Mouse (Mus musculus): ENCODE results near the gene Rbms3. TPM values are rescaled to one million over a fixed set of nuclear protein-coding genes. Genes with fewer than 3 reads are reported as not detected.
A peak's percentile ranks its signal among the peaks of the same experiment; 100 is the strongest.

The Rbms3 gene
- polyA plus RNA-seq, 1 experiment from 2014 or later, result 80.5 TPM

DNA sequence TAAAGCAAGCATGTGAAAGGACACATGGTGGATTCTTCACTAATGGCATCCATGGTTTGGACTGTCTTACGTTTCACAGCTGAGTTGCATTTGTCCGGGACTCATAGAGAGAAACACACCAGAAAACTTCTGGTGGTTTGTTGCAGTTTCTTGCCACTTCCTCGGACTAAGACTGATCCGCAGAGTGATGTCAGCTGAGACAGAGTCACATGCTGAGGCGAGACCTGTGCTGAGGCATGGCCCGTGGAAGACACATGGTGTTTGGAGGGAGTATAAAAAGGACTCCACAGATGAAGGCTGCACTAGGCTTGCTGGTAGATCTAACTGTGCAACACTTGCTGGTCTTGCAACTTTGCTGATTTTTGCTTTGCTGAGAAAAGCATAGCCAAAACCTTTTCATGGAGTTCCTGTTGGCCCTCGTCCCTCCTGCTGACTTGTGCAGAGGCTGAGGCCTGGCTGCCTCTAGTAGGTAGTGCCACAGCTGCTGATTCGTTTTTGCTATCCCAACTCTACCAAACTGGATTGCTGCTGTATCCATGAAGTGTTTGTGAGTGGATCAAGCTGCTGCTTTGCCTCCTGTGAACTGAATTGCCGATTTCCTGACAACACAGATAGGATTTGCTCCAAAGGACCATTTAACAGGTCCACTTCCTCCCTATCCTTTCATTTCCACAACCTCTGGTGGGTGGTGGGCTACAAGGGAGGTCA, 742.6 kb downstream of the Rbms3 start:
- WGBS, result 89% methylated on average over 9 of the region's 9 CpGs
- no peak for ATAC-seq (ENCODE audit: low FRiP score, low read depth)
- H3K36me3 ChIP-seq, result no peaks in the 10 kb centered on the region
- no peak overlapping the region for H3K27ac ChIP-seq (replicated peaks)
- H3K4me3 ChIP-seq, result no peak overlapping the region
- no peaks in the 10 kb centered on the region for H3K27me3 ChIP-seq
- no peak overlapping the region for H3K9ac ChIP-seq
- no peak overlapping the region for H3K4me2 ChIP-seq
- H3K4me1 ChIP-seq (replicated peaks), result peaks cover 3% of the 10 kb centered on the region; the same call in 1 of the 2 replicates
- no peaks in the 10 kb centered on the region for H3K9me3 ChIP-seq

GRCm38 (mm10) chr9:116885617-116886016, 744.1 kb downstream of the Rbms3 start:
- H3K9me3 ChIP-seq, result no peaks in the 10 kb centered on the region
- no peak overlapping the region for H3K27ac ChIP-seq (replicated peaks)
- no peak overlapping the region for H3K4me3 ChIP-seq
- H3K9ac ChIP-seq, result no peak overlapping the region
- WGBS, result 70% methylated on average over 5 of the region's 5 CpGs
- H3K36me3 ChIP-seq, result no peaks in the 10 kb centered on the region
- no peak for ATAC-seq (ENCODE audit: low FRiP score, low read depth)
- H3K4me1 ChIP-seq (replicated peaks), result no peaks in the 10 kb centered on the region
- no peak overlapping the region for H3K4me2 ChIP-seq
- H3K27me3 ChIP-seq, result no peaks in the 10 kb centered on the region

DNA sequence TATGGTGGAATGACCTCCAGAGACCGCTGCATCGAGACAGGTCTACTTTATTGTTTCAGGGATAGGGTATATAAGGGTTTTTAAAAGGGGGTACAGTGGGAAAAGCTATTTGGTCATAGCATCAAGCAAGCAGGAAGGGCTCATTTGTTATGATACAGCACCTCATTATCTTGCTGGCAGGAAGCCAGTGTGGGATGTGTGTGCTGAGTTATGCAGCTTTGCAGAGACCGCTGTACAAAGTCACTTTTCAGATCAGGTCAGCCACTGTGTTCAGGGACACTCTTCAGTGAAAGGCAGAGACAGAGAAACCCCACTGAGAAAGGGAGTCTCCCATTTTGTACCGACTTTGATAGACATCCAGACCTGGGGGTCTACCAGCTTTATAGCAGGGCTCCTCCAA, 749.2 kb downstream of the Rbms3 start:
- Histone ChIP-seq H3K4me2 (no peak overlapping the region), H3K27ac (replicated peaks) (0 out of 2 replicates have a peak overlapping the region, but pooled peaks have one; percentile 0), H3K36me3 (no peaks in the 10 kb centered on the region), H3K9me3 (no peaks in the 10 kb centered on the region), H3K27me3 (no peaks in the 10 kb centered on the region), H3K4me3 (no peak overlapping the region), H3K9ac (no peak overlapping the region), H3K4me1 (replicated peaks) (no peaks in the 10 kb centered on the region)
- no peak for ATAC-seq (ENCODE audit: low FRiP score, low read depth)
- 69% methylated on average over 4 of the region's 4 CpGs for WGBS

DNA sequence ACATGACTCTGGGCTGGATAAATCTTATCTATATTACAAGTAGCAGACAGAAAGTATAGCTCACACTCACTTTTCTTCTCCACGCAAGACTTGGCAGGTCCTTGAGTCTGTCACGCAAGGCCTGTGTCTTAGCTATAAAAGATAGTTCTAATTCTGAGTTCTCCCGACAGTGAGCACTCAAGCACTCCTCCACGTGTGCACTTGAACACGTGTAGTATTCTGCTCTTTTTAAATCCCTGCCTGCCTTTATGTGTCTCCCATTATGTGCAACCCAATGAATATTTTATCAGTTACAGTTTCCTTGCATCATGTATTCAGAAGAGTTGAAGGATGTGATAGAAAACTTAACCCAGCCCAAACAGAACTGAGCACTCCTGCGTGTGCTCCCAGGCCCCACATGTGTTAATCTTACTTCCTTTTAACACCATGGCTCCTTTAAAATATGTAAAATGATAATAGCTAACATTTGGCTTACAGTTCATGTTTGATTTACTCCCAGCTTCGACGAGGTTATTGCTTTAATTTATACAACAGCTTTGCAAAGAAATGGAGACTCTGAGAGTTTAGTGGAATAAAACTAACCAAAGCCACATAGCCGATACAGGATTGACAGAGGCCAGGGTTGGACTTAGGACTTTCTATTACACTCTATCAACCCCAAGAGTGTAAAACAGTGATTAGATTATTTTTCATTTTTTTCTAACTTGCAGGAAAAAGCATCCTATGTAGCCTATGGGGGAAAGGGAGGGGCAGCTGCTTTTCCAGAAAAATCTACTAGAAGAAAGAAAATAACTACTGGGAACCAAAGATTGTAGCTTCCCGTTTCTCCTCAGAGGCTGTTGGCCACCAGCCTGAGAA, 749.9 kb downstream of the Rbms3 start:
- no peak overlapping the region for H3K4me2 ChIP-seq
- H3K27me3 ChIP-seq, result no peaks in the 10 kb centered on the region
- H3K27ac ChIP-seq (replicated peaks), result 0 out of 2 replicates have a peak overlapping the region, but pooled peaks have one; percentile 0
- 79% methylated on average over 10 of the region's 10 CpGs for WGBS
- no peak overlapping the region for H3K4me3 ChIP-seq
- H3K36me3 ChIP-seq, result no peaks in the 10 kb centered on the region
- no peak for ATAC-seq (ENCODE audit: low FRiP score, low read depth)
- no peaks in the 10 kb centered on the region for H3K4me1 ChIP-seq (replicated peaks)
- no peaks in the 10 kb centered on the region for H3K9me3 ChIP-seq
- no peak overlapping the region for H3K9ac ChIP-seq

GRCm38 (mm10) chr9:116876786-116877185, 752.9 kb downstream of the Rbms3 start:
- H3K4me3 ChIP-seq, result no peak overlapping the region
- H3K9me3 ChIP-seq, result no peaks in the 10 kb centered on the region
- H3K4me1 ChIP-seq (replicated peaks), result peaks cover 5% of the 10 kb centered on the region; the same call in 1 of the 2 replicates

GRCm38 (mm10) chr9:116873976-116874320, 755.8 kb downstream of the Rbms3 start:
- no peaks in the 10 kb centered on the region for H3K27me3 ChIP-seq
- no peak overlapping the region for H3K4me2 ChIP-seq
- H3K4me3 ChIP-seq, result no peak overlapping the region
- H3K36me3 ChIP-seq, result no peaks in the 10 kb centered on the region
- ATAC-seq (ENCODE audit: low FRiP score, low read depth), result no peak
- H3K4me1 ChIP-seq (replicated peaks), result peaks cover 5% of the 10 kb centered on the region; the same call in 1 of the 2 replicates
- 86% methylated on average over 2 of the region's 2 CpGs for WGBS
- H3K27ac ChIP-seq (replicated peaks), result no peak overlapping the region
- H3K9me3 ChIP-seq, result no peaks in the 10 kb centered on the region
- H3K9ac ChIP-seq, result no peak overlapping the region

More at GRCm38 (mm10) chr9:116876786-116877185, 752.9 kb downstream of the Rbms3 start:
- Histone ChIP-seq H3K27ac (replicated peaks) (no peak overlapping the region; the same call in 1 of the 2 replicates), H3K9ac (no peak overlapping the region), H3K36me3 (no peaks in the 10 kb centered on the region), H3K4me2 (no peak overlapping the region), H3K27me3 (no peaks in the 10 kb centered on the region)
- ATAC-seq (ENCODE audit: low FRiP score, low read depth), result no peak
- 65% methylated on average over 3 of the region's 3 CpGs for WGBS

DNA sequence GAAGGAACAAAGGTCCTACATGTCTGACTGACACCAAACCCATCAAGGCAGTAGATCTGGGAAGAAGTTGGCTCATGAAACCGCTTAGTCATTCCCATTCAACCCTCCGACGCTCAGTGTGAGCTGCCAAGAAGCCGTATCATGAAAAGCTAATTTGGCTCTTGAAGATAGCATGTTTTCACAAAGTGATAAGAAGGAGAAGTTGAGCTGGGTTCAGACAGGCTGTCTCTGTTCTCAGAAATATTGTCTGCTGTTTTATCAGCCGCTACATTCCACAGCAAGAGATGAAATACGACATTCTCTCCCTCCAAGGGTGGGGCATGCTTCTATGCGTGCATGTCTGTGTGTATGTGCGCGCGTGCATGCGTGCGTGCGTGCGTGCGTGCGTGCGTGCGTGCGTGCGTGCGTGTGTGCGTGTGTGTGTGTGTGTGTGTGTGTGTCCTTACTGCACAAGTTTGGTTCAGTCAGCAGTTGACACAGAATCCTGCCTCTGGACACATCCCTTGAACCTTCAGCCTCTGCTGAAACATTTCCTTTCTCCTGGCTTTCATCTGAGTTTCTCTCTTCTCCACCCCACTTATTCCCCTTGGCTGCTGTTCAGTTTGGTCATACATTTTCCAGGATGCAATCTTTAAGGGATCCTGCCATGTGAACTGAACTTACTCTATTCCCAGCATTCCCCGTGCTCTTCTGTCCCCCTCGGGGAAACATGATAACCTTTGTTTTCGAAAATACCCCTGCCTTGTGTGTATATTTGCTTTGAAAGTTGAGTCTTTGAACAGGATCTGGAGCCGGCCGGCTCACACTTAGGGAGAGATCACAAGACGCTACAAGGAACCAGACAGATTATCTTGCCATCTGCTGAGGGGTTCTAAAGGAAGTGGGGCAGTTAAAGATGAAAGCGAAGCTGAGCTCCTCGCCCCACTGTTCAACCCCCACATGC, 756.4 kb downstream of the Rbms3 start:
- Histone ChIP-seq H3K4me2 (no peak overlapping the region), H3K9me3 (no peaks in the 10 kb centered on the region), H3K36me3 (no peaks in the 10 kb centered on the region), H3K27ac (replicated peaks) (no peak overlapping the region; the same call in 1 of the 2 replicates), H3K4me3 (no peak overlapping the region), H3K4me1 (replicated peaks) (peaks cover 5% of the 10 kb centered on the region; the same call in 1 of the 2 replicates), H3K9ac (no peak overlapping the region), H3K27me3 (no peaks in the 10 kb centered on the region)
- 80% methylated on average over 30 of the region's 30 CpGs for WGBS
- ATAC-seq (ENCODE audit: low FRiP score, low read depth), result no peak

GRCm38 (mm10) chr9:116872346-116872745, 757.4 kb downstream of the Rbms3 start:
- no peaks in the 10 kb centered on the region for H3K27me3 ChIP-seq
- H3K27ac ChIP-seq (replicated peaks), result no peak overlapping the region
- H3K4me3 ChIP-seq, result no peak overlapping the region
- peaks cover 5% of the 10 kb centered on the region; the same call in 1 of the 2 replicates for H3K4me1 ChIP-seq (replicated peaks)
- no peak overlapping the region for H3K4me2 ChIP-seq
- H3K9ac ChIP-seq, result no peak overlapping the region
- no peaks in the 10 kb centered on the region for H3K36me3 ChIP-seq
- H3K9me3 ChIP-seq, result no peaks in the 10 kb centered on the region
- 87% methylated on average over 6 of the region's 6 CpGs for WGBS
- no peak for ATAC-seq (ENCODE audit: low FRiP score, low read depth)

DNA sequence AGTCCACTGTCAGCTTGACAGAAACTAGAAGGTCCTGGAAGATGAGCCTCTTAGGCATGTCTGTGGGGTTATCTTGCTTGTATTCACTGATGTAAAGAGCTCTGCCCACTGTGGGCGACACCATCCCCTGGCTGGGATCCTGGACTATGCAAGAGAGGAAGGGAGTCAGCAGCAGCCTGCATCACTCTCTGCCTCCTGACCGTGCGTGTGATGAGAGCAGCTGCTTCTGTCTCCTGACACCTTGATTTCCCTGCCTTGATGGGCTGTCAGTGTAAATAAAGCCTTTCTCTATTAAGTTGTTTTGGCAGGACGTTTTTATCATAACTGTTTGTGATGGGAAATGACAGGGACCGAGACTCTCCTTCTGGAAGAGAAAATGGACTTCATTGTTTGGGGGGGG, 758.1 kb downstream of the Rbms3 start:
- Histone ChIP-seq H3K27me3 (no peaks in the 10 kb centered on the region), H3K4me1 (replicated peaks) (peaks cover 5% of the 10 kb centered on the region; the same call in 1 of the 2 replicates), H3K4me3 (no peak overlapping the region), H3K27ac (replicated peaks) (no peak overlapping the region), H3K9me3 (no peaks in the 10 kb centered on the region), H3K9ac (no peak overlapping the region), H3K36me3 (no peaks in the 10 kb centered on the region), H3K4me2 (no peak overlapping the region)
- WGBS, result 94% methylated on average over 5 of the region's 5 CpGs
- ATAC-seq (ENCODE audit: low FRiP score, low read depth), result no peak

DNA sequence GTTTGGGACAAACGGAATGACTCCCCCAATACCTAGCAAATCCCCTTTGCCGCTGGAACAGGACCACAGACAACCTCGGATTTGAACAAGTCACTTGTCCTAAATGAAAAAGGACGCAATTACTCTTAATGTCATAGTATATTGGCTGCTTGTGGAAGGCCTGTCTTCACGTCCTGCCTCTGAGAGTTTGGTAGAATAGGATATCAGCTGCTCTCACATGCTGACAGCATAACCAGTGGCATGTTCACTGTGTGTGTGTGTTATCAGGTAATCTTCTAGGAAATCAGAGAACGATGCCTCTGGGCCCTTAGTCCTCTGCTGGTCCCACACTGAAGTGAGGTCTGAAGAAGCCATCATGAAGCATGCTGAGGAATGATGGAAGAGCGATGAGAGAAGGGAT, 763.7 kb downstream of the Rbms3 start:
- Histone ChIP-seq H3K27me3 (no peaks in the 10 kb centered on the region), H3K27ac (replicated peaks) (no peak overlapping the region), H3K4me2 (no peak overlapping the region), H3K9me3 (no peaks in the 10 kb centered on the region), H3K9ac (no peak overlapping the region), H3K4me3 (no peak overlapping the region), H3K4me1 (replicated peaks) (0 out of 2 replicates have a peak, but pooled peaks cover 8% of the 10 kb centered on the region), H3K36me3 (no peaks in the 10 kb centered on the region)
- ATAC-seq (ENCODE audit: low FRiP score, low read depth), result no peak
- 94% methylated on average over 7 of the region's 7 CpGs for WGBS

GRCm38 (mm10) chr9:116863626-116864025, 766.1 kb downstream of the Rbms3 start:
- no peaks in the 10 kb centered on the region for H3K9me3 ChIP-seq
- H3K36me3 ChIP-seq, result no peaks in the 10 kb centered on the region
- no peak overlapping the region; the same call in 1 of the 2 replicates for H3K27ac ChIP-seq (replicated peaks)
- H3K4me3 ChIP-seq, result no peak overlapping the region
- H3K4me2 ChIP-seq, result no peak overlapping the region
- no peak for ATAC-seq (ENCODE audit: low FRiP score, low read depth)
- WGBS, result 54% methylated on average over 4 of the region's 4 CpGs
- no peak overlapping the region for H3K9ac ChIP-seq
- no peaks in the 10 kb centered on the region for H3K27me3 ChIP-seq
- H3K4me1 ChIP-seq (replicated peaks), result 0 out of 2 replicates have a peak, but pooled peaks cover 8% of the 10 kb centered on the region
